Mouse (Mus musculus): ENCODE data around the gene Aldh1l2.
A peak's percentile ranks its signal among the peaks of the same experiment; 100 is the strongest.
"Not testable (repeated sequence)": the region's sequence is repeated elsewhere in the genome, so short reads cannot be mapped to it uniquely, and the experiment has no call there.

Gene Aldh1l2

DNA sequence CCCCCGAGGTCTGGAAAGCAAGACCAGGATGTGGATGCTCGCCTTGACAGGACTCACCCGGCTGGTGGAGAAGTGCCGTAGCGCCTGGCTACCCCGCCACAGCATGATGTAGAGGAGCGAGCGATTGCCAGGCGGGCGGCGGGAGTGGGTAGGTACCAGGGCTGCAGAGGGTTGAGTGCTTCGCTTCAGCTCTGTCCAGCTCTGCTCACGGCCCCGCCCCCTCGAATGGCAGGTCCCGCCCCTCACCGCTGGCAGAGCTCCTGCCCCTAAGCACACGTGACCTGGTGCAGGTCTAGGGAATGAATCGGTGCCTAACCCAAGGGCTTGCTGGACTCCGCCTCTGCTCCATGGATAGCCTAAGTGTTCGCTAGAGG is at the start of gene Aldh1l2:
Gene Aldh1l2, minus strand, starts transcription at position 231 of the 374 bp plus-strand sequence.
- DNase-seq (ENCODE audit: low read depth, low spot score) = peak; percentile 48

GRCm38 (mm10) chr10:83565449-83566441 is 31.8 kb upstream of the Aldh1l2 start:
- DNase-seq (ENCODE audit: low read depth, low spot score) = no peak

GRCm38 (mm10) chr10:83563005-83563404 is 29.1 kb upstream of the Aldh1l2 start:
- DNase-seq (ENCODE audit: low read depth, low spot score) = no peak

DNA sequence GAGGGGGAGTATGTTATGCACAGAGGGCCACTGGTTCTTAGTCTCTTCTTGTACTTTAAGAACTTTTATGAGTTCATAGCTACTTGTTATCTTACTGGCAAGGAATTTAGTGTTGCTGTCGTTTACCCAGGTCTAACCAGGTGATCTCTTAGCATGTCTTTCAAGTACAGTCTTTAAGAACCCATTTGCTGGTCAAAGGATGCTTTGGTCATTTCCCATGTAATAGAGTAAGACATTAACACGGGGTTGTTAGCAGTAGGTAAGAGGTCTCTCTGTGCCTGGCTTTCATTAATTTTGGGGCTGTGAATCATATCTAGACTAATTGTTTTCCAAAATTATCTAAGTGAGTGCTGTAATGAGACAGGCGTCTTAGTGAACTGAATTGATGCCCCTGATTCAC is 11.4 kb upstream of the Aldh1l2 start:
- DNase-seq (ENCODE audit: low read depth, low spot score) = no peak

GRCm38 (mm10) chr10:83544103-83544479 is 10.2 kb upstream of the Aldh1l2 start:
- no peak for DNase-seq (ENCODE audit: low read depth, low spot score)

GRCm38 (mm10) chr10:83543439-83544102 is 9.6 kb upstream of the Aldh1l2 start, which contains the start of gene Washc4:
Gene Washc4 (plus strand): TSS chr10:83543752.
- DNase-seq (ENCODE audit: low read depth, low spot score) = peak; percentile 77

DNA sequence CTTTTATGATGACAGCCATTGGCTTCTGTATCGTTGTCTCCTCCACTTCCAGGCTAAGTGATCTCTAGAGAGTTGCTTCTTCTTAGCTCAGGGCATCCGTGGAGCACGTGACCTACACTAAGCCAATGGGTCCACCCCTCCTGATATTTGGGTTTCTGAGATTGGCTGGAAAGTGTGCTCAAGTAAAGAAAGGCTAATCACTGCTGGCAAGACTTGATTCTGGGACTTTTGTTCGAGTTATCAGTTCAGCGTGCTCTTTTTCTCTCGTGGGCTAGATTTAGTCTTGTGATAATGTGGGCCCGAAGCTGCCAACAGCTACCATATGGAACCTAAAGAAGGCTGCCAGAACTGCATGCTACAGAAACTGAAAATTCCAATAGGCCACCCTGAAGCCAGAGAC is 8.3 kb upstream of the Aldh1l2 start:
- no peak for DNase-seq (ENCODE audit: low read depth, low spot score)

GRCm38 (mm10) chr10:83540092-83540491 is 6.2 kb upstream of the Aldh1l2 start:
- DNase-seq (ENCODE audit: low read depth, low spot score) = no peak

DNA sequence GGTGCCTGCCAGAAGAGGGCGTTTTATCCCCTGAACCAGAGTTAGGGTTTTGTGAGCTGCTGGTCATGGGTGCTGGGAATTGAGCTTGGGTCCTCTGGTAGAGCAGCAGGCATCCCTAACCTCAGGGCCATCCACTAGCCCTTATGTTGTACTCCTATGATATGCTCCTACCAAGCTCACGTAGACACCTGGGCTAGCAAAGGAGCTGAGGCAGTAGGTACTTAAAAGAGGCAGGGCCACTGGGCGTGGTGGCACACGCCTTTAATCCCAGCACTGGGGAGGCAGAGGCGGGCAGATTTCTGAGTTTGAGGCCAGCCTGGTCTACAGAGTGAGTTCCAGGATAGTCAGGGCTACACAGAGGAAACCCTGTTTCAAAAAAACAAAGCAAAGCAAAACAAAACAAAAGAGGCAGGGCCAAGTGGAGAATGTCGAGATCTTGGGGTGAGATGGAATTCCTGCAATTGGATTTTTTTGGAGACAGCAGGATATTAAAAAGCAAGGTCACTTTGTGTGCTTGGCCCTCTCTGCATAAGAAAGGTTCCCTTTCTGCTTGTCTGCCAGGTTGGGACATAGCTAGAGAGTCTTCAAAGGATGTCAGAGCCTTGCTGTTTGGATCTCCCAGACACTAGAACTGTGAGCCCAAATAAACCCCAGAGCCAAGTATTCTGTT is 5.5 kb upstream of the Aldh1l2 start:
- no peak for DNase-seq (ENCODE audit: low read depth, low spot score)

DNA sequence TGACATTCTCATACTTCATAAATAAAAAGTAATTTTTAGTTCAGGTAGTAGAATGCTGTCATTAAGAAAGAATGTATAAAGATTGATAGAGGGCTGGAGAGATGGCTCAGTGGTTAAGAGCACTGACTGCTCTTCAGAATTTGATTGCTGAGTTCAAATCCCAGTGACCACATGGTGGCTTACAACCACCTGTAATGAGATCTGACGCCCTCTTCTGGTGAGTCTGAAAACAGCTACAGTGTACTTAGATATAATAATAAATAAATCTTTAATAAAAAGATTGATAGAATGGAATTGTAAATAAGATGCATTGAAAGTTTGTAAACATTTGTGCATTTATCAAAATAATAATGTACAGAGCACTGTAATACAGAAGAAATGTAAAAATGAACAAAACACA is 2.5 kb upstream of the Aldh1l2 start:
- no peak for DNase-seq (ENCODE audit: low read depth, low spot score)

DNA sequence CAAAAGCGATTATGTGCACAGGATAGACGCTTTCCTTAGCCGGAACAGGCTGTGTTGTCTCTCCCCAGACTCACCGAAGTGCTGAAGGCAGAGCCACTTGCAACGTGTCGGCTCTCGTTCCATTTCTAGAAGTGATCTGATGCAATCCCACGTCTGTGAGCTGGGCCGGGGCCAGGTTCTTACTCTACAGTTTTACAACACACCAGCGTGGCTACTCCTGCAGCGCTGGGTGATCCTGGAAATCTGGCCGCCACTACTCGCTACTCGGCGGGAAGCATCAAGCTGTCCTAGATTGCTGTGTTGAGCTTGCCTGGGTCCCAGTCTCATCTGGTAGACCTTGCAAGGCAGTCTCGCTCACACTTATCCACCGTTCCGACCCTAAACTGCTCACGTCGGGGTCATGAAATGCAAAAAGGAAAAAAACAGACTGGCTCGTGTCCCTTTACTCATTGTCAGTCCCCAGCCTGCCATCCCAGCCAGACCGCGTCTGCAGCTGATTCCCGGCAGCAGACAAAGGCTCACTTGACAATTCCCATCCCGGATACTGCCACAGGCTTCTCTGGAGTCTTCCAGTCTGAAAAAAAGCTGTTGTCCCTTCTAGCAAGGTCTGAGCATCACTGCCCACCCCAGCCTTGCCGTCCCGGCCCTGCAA is 556 bp downstream of the Aldh1l2 start:
- no peak for DNase-seq (ENCODE audit: low read depth, low spot score)

DNA sequence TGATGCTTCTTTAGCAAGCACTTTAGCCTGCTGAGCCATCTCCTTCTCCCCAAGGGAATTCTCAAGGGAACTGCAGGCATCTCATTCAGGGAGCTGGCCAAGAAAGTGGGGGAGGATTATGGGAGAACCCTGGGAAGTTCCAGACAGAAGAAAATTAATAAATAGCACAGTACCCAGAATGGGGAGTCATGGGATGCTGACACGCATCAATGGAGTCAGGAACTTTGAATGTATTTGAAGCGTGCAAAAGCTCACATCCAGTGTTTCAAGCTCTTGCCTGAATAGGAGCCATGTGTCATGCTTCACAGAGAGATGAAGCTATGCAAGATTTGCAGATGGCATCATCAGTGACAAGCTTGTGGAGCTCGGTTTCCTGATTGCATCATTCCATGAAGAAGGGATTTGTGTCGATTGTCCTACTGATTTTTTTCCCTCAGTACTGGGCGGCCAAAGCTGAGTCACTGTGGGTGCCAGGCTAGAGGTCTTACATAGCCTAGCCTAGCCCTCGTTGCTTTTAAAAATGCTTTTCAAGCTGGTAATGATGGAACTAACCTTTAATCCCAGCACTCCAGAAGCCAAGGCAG is 3.5 kb downstream of the Aldh1l2 start:
- DNase-seq (ENCODE audit: low read depth, low spot score) = no peak

GRCm38 (mm10) chr10:83524238-83524637 is 9.7 kb downstream of the Aldh1l2 start:
- DNase-seq (ENCODE audit: low read depth, low spot score) = not testable (repeated sequence)

- DNase-seq (ENCODE audit: low read depth, low spot score) = no peak
These were observed 12.9 kb downstream of the Aldh1l2 start for GRCm38 (mm10) chr10:83520990-83521389.

DNA sequence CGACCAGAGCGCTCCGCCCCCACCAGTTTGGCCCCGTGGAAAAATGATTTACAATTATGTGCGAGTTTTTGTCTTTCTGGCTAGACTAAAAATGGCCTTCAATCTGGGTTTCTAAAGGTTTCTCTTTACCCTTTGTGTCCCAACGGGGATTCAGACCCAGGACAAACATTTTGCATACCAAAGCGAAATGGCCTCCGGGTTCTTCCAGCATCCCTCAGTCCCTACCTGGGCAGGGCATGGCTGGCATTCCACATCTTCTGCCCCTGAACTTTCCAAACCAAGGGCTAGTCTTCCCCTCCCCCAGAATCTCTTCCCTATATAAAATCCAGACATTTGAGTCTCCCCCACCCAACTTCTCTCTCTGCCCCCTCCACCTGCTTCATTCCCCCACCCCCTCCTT is 20.2 kb downstream of the Aldh1l2 start:
- no peak for DNase-seq (ENCODE audit: low read depth, low spot score)

DNA sequence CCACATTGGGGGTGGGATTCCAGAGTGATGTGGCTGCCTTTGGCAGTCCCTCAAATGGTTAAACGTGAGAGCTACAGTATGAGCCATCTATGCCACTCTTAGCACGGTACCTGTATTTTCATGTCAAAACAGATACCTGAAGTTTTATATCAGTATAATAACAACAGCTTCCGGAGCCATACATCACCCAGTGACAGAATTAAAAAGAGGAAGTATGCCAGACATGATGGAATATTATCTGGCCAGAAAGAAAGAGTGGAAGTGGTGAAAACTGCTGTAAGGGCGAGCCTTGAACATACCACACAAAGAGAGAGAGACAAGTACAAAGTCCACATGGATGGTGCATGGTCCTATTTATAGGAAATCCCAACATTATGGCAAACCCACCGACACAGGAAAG is 22.6 kb downstream of the Aldh1l2 start:
- no peak for DNase-seq (ENCODE audit: low read depth, low spot score)

DNA sequence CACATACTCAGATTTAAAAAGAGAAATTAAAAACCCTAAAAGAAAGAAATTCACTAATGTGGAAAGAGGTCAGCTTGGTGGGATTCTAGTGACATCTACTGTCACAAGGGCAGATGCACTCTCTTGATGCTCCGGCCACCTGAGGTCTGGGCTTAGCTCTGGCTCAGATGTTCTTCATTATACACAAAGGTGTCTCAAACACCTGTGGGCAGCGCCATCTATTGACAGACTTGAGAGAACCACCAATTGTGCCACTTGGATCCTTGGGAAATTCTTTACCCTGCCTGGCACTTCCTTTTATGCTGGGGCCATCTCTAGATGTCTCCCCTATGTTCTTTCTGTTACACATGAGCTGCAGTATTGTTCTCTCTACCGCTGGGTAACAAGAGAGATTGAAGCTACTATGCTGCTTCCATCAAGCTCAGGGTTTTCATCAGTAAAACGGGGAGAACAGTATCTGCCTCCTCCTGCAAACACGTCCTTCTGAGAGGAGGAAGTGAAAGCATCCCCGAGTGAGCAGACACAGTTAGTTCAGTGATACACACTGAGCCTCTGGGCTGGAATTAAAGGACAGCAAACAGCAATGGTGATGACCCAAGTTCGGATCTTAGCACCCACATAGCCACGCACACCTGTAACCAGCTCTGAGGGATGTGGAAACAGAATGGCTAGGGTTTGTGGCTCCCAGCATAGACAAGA is 24.8 kb downstream of the Aldh1l2 start:
- no peak for DNase-seq (ENCODE audit: low read depth, low spot score)

DNA sequence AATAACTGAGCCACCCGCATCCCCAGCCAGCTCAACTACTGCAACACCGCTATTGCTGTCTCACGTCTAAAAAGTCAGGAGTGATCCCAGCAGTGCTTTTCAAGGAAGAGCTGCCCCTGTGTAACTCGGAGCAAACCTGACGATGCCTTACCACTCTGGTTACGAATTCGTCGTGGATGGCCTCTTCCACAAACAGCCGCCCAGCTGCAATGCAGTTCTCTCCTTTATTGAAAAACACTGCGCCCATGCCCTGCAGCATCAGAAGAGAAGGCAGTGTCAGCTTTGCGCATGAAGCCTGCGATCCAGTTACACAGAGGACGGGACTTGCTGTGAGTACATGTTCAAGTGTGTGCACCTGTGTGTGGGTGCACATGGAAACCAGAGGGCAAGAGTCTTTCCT is 36.6 kb downstream of the Aldh1l2 start:
- no peak for DNase-seq (ENCODE audit: low read depth, low spot score)

GRCm38 (mm10) chr10:83490506-83490905 is 43.4 kb downstream of the Aldh1l2 start:
- no peak for DNase-seq (ENCODE audit: low read depth, low spot score)

- DNase-seq (ENCODE audit: low read depth, low spot score) = no peak
These were observed 56.7 kb downstream of the Aldh1l2 start for GRCm38 (mm10) chr10:83477286-83477685.

DNA sequence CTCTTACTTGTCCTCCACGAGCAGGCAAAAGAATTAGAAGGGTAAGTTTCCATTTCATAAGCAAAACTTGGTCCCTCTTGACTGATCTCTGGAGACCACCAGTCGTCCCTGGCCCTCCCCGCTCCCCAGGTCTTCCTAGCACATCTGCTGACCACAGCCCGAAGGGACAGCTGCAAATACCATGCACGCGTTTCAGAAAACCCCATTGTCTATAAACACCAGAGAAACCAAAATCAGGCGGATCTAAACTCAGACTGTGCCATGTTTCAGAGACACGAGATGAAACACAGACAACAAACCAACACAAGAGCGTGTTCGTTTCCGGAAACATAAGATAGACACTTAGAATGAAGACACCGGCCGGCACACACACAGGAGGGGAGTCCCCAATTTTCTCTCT is 58.7 kb downstream of the Aldh1l2 start:
- DNase-seq (ENCODE audit: low read depth, low spot score) = no peak

All from retina, adult 2 months (tissue).